Mouse (Mus musculus): ENCODE results near the gene Tshz2.

Tshz2 gene

DNA sequence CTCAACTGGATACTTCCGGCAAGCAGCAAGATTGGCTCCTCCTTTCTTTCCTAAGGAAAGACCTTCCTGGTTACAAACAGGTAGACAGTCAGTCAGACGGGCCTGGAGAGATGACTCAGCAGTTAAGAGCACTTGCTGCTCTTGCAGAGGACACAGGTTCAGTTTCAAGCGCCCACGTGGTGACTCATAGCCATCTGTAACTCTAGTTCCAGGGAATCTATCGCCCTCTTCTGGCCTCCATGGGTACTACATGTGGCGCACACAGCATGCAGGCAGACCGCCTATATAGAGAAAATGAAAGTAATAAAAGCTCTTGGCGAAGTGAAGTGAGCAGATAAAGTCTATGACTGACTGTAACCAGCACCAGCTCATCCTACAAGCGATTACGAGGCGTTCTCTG lies 413.1 kb downstream of the Tshz2 start:
- DNase-seq (ENCODE audit: low read depth, low spot score) = no peak

GRCm38 (mm10) chr2:170046371-170047145 lies 413.7 kb downstream of the Tshz2 start:
- no peak for DNase-seq (ENCODE audit: low read depth, low spot score)

- DNase-seq (ENCODE audit: low read depth, low spot score) = no peak
Observed at GRCm38 (mm10) chr2:170048831-170049230, 416.0 kb downstream of the Tshz2 start.

- DNase-seq (ENCODE audit: low read depth, low spot score) = no peak
Observed at GRCm38 (mm10) chr2:170050651-170051050, 417.8 kb downstream of the Tshz2 start.

DNA sequence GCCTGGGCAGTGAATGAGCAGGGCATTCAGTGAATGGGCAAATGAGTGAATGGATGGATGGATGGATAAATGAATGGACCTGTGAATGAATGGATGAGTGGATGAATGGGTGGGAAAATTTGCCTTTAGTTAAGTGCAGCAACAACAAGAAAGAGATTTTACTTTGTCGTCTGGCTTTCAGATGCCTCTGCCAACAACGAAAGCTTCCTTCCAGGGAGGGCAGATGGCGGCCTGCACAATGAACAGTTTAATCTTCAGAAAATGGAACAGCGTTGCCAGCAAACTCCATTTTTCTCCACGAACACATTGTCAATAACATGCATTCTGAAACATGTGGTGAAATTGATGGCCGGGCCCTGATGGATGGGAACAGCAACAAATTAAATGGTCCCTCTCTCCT lies 418.6 kb downstream of the Tshz2 start:
- DNase-seq (ENCODE audit: low read depth, low spot score) = no peak

- no peak for DNase-seq (ENCODE audit: low read depth, low spot score)
Observed at GRCm38 (mm10) chr2:170054943-170055342, 422.1 kb downstream of the Tshz2 start.

- peak; percentile 73 for DNase-seq (ENCODE audit: low read depth, low spot score)
Observed at GRCm38 (mm10) chr2:170055413-170055812, 422.6 kb downstream of the Tshz2 start.

DNA sequence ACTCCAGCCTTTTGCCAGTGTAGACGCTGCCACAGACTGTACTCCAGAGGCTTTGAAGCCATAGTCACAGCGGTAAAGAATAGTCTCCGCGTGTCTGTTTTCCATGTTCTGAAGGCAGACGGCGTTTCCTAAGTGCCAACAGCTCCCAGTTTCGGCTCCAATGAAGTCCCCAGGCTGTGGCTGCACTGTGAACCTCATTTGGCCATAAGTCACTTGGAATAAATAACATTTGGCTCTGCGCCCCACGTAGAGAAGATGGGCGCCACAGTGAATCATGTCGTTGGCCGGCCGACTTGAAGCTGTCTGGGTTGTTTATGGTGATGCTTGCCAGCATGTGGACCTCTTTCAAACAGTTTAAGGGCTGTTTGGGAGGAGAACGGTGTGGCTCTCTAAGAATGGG lies 426.0 kb downstream of the Tshz2 start:
- DNase-seq (ENCODE audit: low read depth, low spot score) = no peak

GRCm38 (mm10) chr2:170060066-170060465 lies 427.3 kb downstream of the Tshz2 start:
- no peak for DNase-seq (ENCODE audit: low read depth, low spot score)

DNA sequence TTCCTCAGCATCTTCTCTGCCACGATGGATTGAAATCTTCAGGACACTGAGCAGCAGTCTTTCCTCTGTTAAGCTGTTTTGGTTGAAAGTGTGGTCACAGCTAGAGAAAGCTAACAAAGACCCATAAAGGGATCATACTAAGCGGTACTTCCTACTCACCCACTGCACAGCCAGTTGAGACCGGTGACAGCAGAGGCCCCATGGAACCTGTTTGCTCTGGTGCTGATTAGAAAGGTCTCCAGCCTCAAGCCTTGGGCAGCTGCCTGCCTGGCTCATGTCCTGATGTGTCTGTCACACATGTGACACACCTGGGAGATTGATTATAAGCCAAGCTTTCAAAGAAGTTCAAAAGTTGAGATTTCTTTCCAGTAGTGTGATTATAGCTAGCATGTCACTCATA lies 429.6 kb downstream of the Tshz2 start:
- no peak for DNase-seq (ENCODE audit: low read depth, low spot score)

DNA sequence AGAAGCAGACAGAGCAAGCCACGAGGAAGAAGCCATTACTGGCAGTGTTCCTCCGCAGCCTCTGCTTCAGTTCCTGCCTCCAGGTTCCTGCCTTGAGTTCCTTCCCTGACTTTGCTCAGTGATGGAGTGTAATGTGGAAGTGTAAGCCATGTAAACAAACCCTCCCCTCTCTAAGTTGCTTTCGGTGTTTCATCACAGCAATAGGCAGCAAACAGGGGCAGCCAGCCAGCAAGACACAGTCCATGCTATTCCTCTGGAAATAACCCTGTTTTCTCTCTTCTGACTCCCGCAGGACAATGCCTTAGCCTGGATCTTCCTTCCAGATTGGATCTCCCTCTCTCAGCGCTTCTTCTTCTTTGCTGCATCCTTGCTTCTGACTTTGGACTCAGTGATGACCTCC lies 437.2 kb downstream of the Tshz2 start:
- no peak for DNase-seq (ENCODE audit: low read depth, low spot score)

GRCm38 (mm10) chr2:170070641-170071241 lies 437.9 kb downstream of the Tshz2 start:
- DNase-seq (ENCODE audit: low read depth, low spot score) = peak; percentile 71

DNA sequence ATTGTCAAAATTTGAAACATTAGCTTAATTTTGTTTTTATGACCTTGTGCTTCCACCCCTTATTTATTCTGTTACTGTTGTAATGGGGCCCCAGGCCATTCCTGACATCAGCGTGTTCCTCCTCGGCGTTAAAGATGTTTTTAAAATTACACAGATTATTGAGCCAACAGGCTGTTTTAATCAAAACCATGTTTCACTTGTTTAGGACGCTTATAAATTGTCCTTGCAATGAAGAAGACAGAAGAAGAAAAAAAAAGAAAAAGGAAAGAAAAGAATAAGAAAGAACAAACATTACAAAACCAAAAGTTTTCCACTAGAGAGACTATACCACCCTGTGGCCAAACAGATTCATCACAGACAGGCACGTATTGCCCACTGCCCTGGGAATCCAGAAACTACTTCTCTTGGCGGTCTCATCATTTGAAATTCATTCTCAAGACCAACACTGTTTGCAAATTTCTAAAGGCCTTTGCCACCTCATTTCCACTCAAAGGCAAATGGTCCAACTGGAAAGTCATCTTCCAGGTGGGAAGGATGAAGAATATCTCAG lies 444.2 kb downstream of the Tshz2 start:
- no peak for DNase-seq (ENCODE audit: low read depth, low spot score)

- no peak for DNase-seq (ENCODE audit: low read depth, low spot score)
Observed at GRCm38 (mm10) chr2:170078041-170078440, 445.2 kb downstream of the Tshz2 start.

GRCm38 (mm10) chr2:170078442-170079017 lies 445.7 kb downstream of the Tshz2 start:
- peak; percentile 40 for DNase-seq (ENCODE audit: low read depth, low spot score)

GRCm38 (mm10) chr2:170091563-170092443 lies 459.0 kb downstream of the Tshz2 start:
- DNase-seq (ENCODE audit: low read depth, low spot score) = no peak

DNA sequence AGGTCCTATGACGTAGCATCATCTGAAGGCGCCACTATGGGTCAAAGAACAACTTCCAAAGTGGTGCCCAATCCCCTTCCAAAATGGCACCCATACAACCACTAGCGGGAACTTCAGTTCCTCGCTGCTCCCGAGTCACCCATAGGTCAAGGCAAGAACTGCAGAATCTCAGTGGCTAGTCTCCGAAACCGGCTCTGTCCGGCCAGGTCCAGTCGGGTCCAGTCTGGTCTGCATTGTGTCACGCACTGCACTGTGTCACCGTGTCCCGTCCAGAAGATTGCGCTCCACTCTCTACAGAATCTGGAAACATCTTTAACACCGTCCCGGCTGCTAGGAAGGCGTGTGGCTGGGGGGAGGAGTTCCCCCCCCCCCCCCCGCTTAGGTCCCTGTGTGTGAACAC lies 461.4 kb downstream of the Tshz2 start:
- no peak for DNase-seq (ENCODE audit: low read depth, low spot score)

- DNase-seq (ENCODE audit: low read depth, low spot score) = no peak
Observed at GRCm38 (mm10) chr2:170094871-170095270, 462.1 kb downstream of the Tshz2 start.

DNA sequence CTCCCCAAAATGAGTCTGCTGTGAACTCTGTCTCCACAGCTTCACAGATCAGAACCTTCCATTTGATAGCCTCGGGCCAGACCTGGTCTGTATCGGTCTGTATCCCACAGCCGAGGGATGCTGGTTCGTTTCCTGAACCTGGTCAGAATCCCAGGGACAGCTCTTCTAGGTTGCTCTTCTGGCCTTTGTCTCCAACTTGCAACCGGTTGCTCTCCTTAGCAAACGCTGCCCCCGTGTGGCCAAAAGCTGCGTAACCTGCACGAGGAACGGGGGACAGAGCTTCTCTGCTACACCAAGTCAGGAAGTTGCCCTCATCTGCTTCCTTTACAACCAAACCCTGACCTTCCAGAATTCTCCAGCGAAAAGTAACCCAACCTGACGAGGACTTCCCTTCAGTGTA lies 468.3 kb downstream of the Tshz2 start:
- peak; percentile 93 for DNase-seq (ENCODE audit: low read depth, low spot score)

GRCm38 (mm10) chr2:170101932-170102331 lies 469.1 kb downstream of the Tshz2 start:
- no peak for DNase-seq (ENCODE audit: low read depth, low spot score)

GRCm38 (mm10) chr2:170103341-170103740 lies 470.5 kb downstream of the Tshz2 start:
- DNase-seq (ENCODE audit: low read depth, low spot score) = no peak

- DNase-seq (ENCODE audit: low read depth, low spot score) = peak; percentile 57
Observed at GRCm38 (mm10) chr2:170103852-170104251, 471.0 kb downstream of the Tshz2 start.
